Mouse (Mus musculus) stomach, postnatal 0 days (tissue): ENCODE measurements at regions not wholly inside any gene's neighbourhood (a gene's known extent, or its start where the extent isn't known, plus 50 kb on each side); places are given as distances from the start of the nearest gene placed in this dataset. TPM values are rescaled to one million over a fixed set of nuclear protein-coding genes. Genes with fewer than 3 reads are reported as not detected.

ENCODE experiments used
- ATAC-seq: fragments of 200-750 bp; cut with Nextera tagmentation; 2 replicates; pipeline ENCODE4 v1.8.0; 2017; ENCODE audit not compliant: low FRiP score, low TSS enrichment
- DNase-seq: peaks from one replicate; pipeline ENCODE4 v3.0.0-alpha.2; 2016; ENCODE audit warnings: low spot score
- H3K27ac ChIP-seq: fragments of 300-500 bp; sonication (generic); replicated peaks from 2 replicates; pipeline ENCODE4 v1.5.1; 2014; ENCODE audit warnings: mild to moderate bottlenecking, control low read depth
- H3K27me3 ChIP-seq: fragments of 300-500 bp; sonication (generic); 2 replicates; pipeline ENCODE4 v1.6.1; 2014; ENCODE audit warnings: low read length; ENCODE audit not compliant: control insufficient read depth, insufficient read depth
- H3K36me3 ChIP-seq: fragments of 300-500 bp; sonication (generic); 2 replicates; pipeline ENCODE4 v1.6.1; 2014; ENCODE audit warnings: low read length, mixed read lengths; ENCODE audit not compliant: control insufficient read depth, insufficient read depth
- H3K4me1 ChIP-seq: fragments of 300-500 bp; sonication (generic); replicated peaks from 2 replicates; pipeline ENCODE4 v1.6.1; 2014; ENCODE audit warnings: antibody characterized with exemption; ENCODE audit not compliant: control insufficient read depth, insufficient read depth
- H3K4me2 ChIP-seq: fragments of 300-500 bp; sonication (generic); replicated peaks from 2 replicates; pipeline ENCODE4 v1.6.1; 2014; ENCODE audit warnings: low read depth, mild to moderate bottlenecking, control low read depth, moderate library complexity
- H3K4me3 ChIP-seq: fragments of 300-500 bp; sonication (generic); 2 replicates; pipeline ENCODE4 v1.5.1; 2014; ENCODE audit warnings: low read depth, low read length, control low read depth
- H3K9ac ChIP-seq: fragments of 300-500 bp; sonication (generic); 2 replicates; pipeline ENCODE4 v1.6.1; 2014; ENCODE audit warnings: mild to moderate bottlenecking, low read length, control low read depth, mixed read lengths
- H3K9me3 ChIP-seq: fragments of 300-500 bp; sonication (generic); 2 replicates; pipeline ENCODE4 v1.6.1; 2016; ENCODE audit warnings: low read length; ENCODE audit not compliant: control insufficient read depth
- CTCF ChIP-seq: IDR thresholded peaks from 2 replicates; pipeline ENCODE4 v1.5.1; 2016; ENCODE audit warnings: antibody characterized with exemption, low read depth, mild to moderate bottlenecking, moderate library complexity
- EP300 ChIP-seq: optimal IDR thresholded peaks from 2 replicates; pipeline ENCODE3; 2016; ENCODE audit warnings: antibody characterized with exemption
- WGBS: fragments of 180-500 bp; shearing (Covaris S2); extraction: QIAGEN DNeasy Blood & Tissue Kit; methylation state at CpG from one replicate; pipeline ENCODE4 v1.1.7; 2014; 5-methylcytosine and 5-hydroxymethylcytosine counted together
- microRNA-seq: library from miRNA; unstranded; fragments of <30 nt; microRNA quantifications from one replicate; pipeline ENCODE4, GENCODE M21; 2016

DNA sequence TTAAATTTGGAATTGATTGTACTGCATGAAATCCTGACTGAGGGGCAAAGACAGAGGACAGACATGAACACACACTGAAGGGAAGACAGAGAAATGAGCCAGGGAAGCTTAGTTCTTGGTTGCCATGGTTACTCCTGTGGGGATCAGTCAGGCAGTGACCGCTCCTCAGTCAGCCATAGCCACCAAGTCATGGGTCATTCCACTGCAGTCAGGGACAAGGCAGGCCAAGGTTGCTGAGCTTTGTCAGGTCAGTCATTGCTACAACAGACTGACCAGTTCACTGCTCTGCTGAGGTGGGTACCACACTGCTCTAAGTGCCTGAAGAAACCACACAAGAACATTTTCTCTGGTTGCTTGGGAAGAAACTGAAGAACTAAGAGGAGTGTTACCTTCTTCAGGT lies 428.7 kb upstream of the Ddx18 start:
- no peaks in the 10 kb centered on the region for H3K36me3 ChIP-seq
- no peak overlapping the region for H3K27ac ChIP-seq
- H3K4me1 ChIP-seq: no peaks in the 10 kb centered on the region
- no peak for TF ChIP-seq CTCF
- no peak for TF ChIP-seq EP300
- H3K27me3 ChIP-seq: no peaks in the 10 kb centered on the region
- no peak overlapping the region for H3K4me3 ChIP-seq
- ATAC-seq (no peak), DNase-seq (no peak)
- WGBS: 78% methylated on average over 1 of the region's 1 CpGs
- H3K4me2 ChIP-seq: no peak overlapping the region
- H3K9ac ChIP-seq: no peak overlapping the region
- H3K9me3 ChIP-seq: no peaks in the 10 kb centered on the region

DNA sequence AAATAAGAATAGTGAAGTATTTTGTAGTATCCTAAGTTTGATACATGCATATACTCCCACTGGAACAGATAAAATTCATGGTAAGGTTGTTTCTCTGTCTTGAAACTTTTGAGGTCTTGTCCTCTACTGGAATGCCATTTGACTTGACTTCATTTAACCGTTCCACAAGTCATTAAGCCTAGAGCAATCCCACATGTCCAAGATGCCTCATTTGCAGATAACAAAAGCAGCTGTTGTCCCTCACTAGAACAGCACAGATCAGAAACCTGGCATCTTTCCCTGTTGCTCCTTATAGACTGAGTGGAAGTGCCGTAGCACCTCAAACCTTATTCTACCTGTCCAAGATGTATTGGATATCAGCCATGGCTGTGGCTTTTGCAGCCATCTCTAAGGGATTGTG lies 422.9 kb upstream of the Ddx18 start:
- Histone ChIP-seq H3K9ac (no peak overlapping the region), H3K27me3 (no peaks in the 10 kb centered on the region), H3K4me3 (no peak overlapping the region), H3K27ac (no peak overlapping the region), H3K9me3 (no peaks in the 10 kb centered on the region), H3K36me3 (no peaks in the 10 kb centered on the region), H3K4me1 (no peaks in the 10 kb centered on the region), H3K4me2 (no peak overlapping the region)
- TF ChIP-seq EP300: no peak
- TF ChIP-seq CTCF: no peak
- ATAC-seq (no peak), DNase-seq (no peak)
- WGBS: 60% methylated on average over 2 of the region's 2 CpGs

DNA sequence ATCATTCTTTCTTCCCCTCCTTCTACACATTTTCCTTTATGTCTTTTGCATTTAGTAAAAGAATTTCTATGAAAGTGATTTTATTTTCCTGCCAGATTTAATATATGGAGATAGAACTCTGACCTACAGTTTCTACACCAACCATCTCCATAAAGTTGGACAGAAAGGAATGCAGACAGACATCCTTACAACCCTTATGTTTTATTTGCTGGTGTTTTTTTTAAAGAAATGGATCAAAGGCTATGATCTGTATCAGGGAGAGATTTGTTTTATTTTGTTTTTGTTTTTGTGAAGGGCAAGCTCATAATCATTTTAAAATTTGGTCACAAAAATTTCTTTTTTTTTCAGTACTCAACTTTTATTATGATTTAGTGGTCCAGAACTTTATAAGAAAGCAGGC lies 391.2 kb upstream of the Ddx18 start:
- Histone ChIP-seq H3K9me3 (no peaks in the 10 kb centered on the region), H3K4me1 (no peaks in the 10 kb centered on the region), H3K27me3 (no peaks in the 10 kb centered on the region), H3K4me2 (no peak overlapping the region), H3K27ac (no peak overlapping the region), H3K36me3 (no peaks in the 10 kb centered on the region), H3K4me3 (no peak overlapping the region), H3K9ac (no peak overlapping the region)
- no peak for DNase-seq
- no peak for ATAC-seq
- TF ChIP-seq EP300 (no peak), CTCF (no peak)

DNA sequence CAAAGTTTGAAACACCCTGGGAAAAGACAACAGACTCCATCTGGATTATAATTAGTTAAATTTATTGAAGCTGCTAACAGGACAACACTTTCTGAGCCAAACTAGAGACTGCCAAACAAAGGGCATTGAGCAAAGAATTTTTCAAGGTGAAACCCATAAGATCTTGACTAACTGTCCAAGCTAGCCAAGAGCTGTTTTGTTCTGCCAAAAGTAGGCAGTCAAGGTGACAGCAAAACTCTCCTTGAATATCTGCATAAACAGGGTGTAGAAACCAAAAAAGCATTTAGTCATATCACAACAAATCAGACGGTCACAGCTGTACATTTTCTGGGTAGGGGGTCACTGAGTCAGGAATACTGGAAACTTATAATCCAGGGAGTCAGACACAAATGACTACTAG lies 368.1 kb upstream of the Ddx18 start:
- Histone ChIP-seq H3K9me3 (no peaks in the 10 kb centered on the region), H3K27ac (no peak overlapping the region), H3K36me3 (no peaks in the 10 kb centered on the region), H3K4me3 (no peak overlapping the region), H3K9ac (no peak overlapping the region), H3K27me3 (no peaks in the 10 kb centered on the region), H3K4me1 (no peaks in the 10 kb centered on the region), H3K4me2 (no peak overlapping the region)
- TF ChIP-seq CTCF (no peak), EP300 (no peak)
- no peak for ATAC-seq
- WGBS: 69% methylated on average over 1 of the region's 1 CpGs
- no peak for DNase-seq

Small RNA genes in the stretch of these regions (microRNA-seq; reads per million reads assigned to microRNA genes)
- not detected for gene Gm26472
